8 mouse cellular contexts compared by ENCODE assay signal in the genomic region with DNA sequence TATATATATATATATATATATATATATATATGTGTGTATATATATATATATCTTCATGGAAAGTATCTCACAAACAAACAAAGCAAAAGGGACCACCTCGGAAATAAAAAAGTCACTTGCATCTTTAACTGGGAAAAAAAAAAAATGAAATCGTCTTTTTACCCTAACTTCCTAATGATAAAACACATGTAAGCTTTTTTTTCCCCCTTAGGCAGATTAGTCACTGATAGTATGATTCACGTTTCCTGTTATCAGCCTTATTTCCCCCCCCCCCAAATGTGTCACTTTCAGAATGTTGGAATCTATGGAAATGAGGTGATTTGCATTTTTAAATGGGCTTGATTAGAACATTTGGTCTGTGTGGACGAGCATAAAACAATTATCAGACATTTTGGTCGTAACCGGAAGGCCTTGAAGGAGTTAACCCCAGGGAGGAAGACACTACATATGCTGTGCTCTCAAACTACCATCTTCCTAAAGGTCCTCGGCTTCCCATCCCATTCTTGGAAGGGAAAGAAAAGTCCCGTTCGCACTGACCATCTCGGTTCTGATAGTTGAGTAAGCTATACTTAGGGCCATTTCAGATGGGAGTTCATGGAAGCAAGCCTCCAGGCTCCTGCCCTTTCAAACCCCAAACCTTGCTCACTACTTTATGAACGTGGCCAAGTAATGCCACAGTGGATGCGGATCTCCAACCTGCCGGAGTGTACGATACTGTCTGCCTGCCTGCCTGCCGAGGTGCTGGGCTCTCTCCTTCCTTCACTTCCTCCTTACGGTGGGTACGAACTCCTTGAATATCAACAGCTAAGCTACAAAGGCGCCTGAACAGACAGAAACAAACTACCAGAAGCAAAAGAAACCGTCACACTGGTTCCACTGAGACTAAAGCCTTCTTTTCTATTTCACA.
DNase-seq lines count a peak whose midpoint lies in the region; ATAC-seq and TF ChIP-seq lines count a peak whose summit lies in the region.

No protein-coding gene starts in this region.

- peak overlapping the region; percentile 92; the same call in 1 of the 2 replicates for H3K27ac ChIP-seq in lung, embryonic 14.5 days (ENCODE audit: low read depth)
- H3K27ac ChIP-seq in embryonic facial prominence, embryonic 11.5 days (replicated peaks; ENCODE audit: low read depth, low read length): peak overlapping the region; percentile 89; the same call in 1 of the 2 replicates
- peak overlapping the region; percentile 75; the same call in 1 of the 2 replicates for H3K27ac ChIP-seq in hindbrain, embryonic 16.5 days (ENCODE audit: low read depth, low read length)

- no peaks in the 10 kb centered on the region for H3K36me3 ChIP-seq in lung, embryonic 14.5 days (ENCODE audit: insufficient read depth)
- no peaks in the 10 kb centered on the region for H3K36me3 ChIP-seq in embryonic facial prominence, embryonic 11.5 days (replicated peaks; ENCODE audit: control insufficient read depth, insufficient read depth, low read depth, low read length)
- H3K36me3 ChIP-seq in hindbrain, embryonic 16.5 days (ENCODE audit: control insufficient read depth, insufficient read depth, low read length): no peaks in the 10 kb centered on the region

- TF ChIP-seq CTCF in lung, embryonic 14.5 days (IDR thresholded peaks at IDR 0.05; ENCODE audit: low read depth): no peak

- 11% methylated on average over 19 of the region's 19 CpGs for WGBS in lung, embryonic 14.5 days
- 12% methylated on average over 19 of the region's 19 CpGs for WGBS in embryonic facial prominence, embryonic 11.5 days
- 19% methylated on average over 19 of the region's 19 CpGs for WGBS in hindbrain, embryonic 16.5 days

- H3K4me1 ChIP-seq in lung, embryonic 14.5 days (ENCODE audit: insufficient read depth): peaks cover 10% of the 10 kb centered on the region
- H3K4me1 ChIP-seq in embryonic facial prominence, embryonic 11.5 days (ENCODE audit: control insufficient read depth, insufficient read depth, low read length): no peaks in the 10 kb centered on the region; the same call in 1 of the 2 replicates
- no peaks in the 10 kb centered on the region; the same call in 1 of the 2 replicates for H3K4me1 ChIP-seq in hindbrain, embryonic 16.5 days (ENCODE audit: control insufficient read depth, insufficient read depth, low read depth, low read length)

- peak overlapping the region; percentile 67 for H3K4me3 ChIP-seq in lung, embryonic 14.5 days (ENCODE audit: low read depth, low read length)
- H3K4me3 ChIP-seq in embryonic facial prominence, embryonic 11.5 days (ENCODE audit: low read depth, low read length): peak overlapping the region; percentile 77
- H3K4me3 ChIP-seq in hindbrain, embryonic 16.5 days (ENCODE audit: low read length): peak overlapping the region; percentile 68

- H3K9ac ChIP-seq in lung, embryonic 14.5 days: peak overlapping the region; percentile 84
- peak overlapping the region; percentile 90 for H3K9ac ChIP-seq in embryonic facial prominence, embryonic 11.5 days (replicated peaks; ENCODE audit: low read length)
- H3K9ac ChIP-seq in hindbrain, embryonic 16.5 days (ENCODE audit: low read depth, low read length): peak overlapping the region; percentile 72

- DNase-seq in lung, embryonic 14.5 days: no peak
- DNase-seq in lung, adult 18-20 months: no peak
- no peak for DNase-seq in embryonic facial prominence, embryonic 11.5 days (ENCODE audit: low spot score)
- DNase-seq in thymus, postnatal 25 days: peak; percentile 43
- no peak for DNase-seq in urinary bladder, postnatal 10 days (ENCODE audit: low spot score)
- no peak for DNase-seq in spleen, adult 12 weeks (ENCODE audit: low spot score)

- peak overlapping the region; percentile 94 for H3K4me2 ChIP-seq in lung, embryonic 14.5 days
- H3K4me2 ChIP-seq in embryonic facial prominence, embryonic 11.5 days (ENCODE audit: low read depth, low read length): peak overlapping the region; percentile 81
- peak overlapping the region; percentile 89 for H3K4me2 ChIP-seq in hindbrain, embryonic 16.5 days (ENCODE audit: low read length)

- H3K27me3 ChIP-seq in lung, embryonic 14.5 days (ENCODE audit: insufficient read depth, low read length): no peaks in the 10 kb centered on the region
- no peaks in the 10 kb centered on the region for H3K27me3 ChIP-seq in embryonic facial prominence, embryonic 11.5 days (ENCODE audit: control insufficient read depth, insufficient read depth, low read length)
- H3K27me3 ChIP-seq in hindbrain, embryonic 16.5 days (replicated peaks; ENCODE audit: control insufficient read depth, insufficient read depth, low read length): peaks cover 2% of the 10 kb centered on the region; the same call in 1 of the 2 replicates

- no peaks in the 10 kb centered on the region for H3K9me3 ChIP-seq in lung, embryonic 14.5 days (ENCODE audit: low read depth, low read length)
- H3K9me3 ChIP-seq in embryonic facial prominence, embryonic 11.5 days (replicated peaks; ENCODE audit: control insufficient read depth, low read length): no peaks in the 10 kb centered on the region
- no peaks in the 10 kb centered on the region for H3K9me3 ChIP-seq in hindbrain, embryonic 16.5 days (ENCODE audit: control insufficient read depth, low read length)

- no peak for ATAC-seq in lung, embryonic 14.5 days (ENCODE audit: insufficient read depth)
- no peak for ATAC-seq in embryonic facial prominence, embryonic 11.5 days (replicated peaks; ENCODE audit: insufficient number of reproducible peaks, low FRiP score, low TSS enrichment, low read depth)
- no peak for ATAC-seq in hindbrain, embryonic 16.5 days
- ATAC-seq in megakaryocyte progenitor cell, adult 5-6 weeks (replicated peaks; ENCODE audit: poor library complexity): peak; percentile 23; the same call in 1 of the 2 replicates
